Mouse (Mus musculus) liver, postnatal 0 days (tissue): Measurements from ENCODE around the gene Ptprg. TPM values are rescaled to one million over a fixed set of nuclear protein-coding genes. Genes with fewer than 3 reads are reported as not detected.

Experiments used
- ATAC-seq: fragments of 200-750 bp; cut with Nextera tagmentation; 2 replicates; pipeline ENCODE4 v1.8.0; 2017; ENCODE audit warnings: mild to moderate bottlenecking, moderate library complexity
- DNase-seq: peaks from one replicate; pipeline ENCODE4 v3.0.0-alpha.2; 2016
- H3K27ac ChIP-seq: fragments of 300-500 bp; sonication (generic); 2 replicates; pipeline ENCODE4 v1.5.1; 2014; ENCODE audit warnings: antibody characterized with exemption, moderate library complexity, mild to moderate bottlenecking, low read depth
- H3K27me3 ChIP-seq: fragments of 300-500 bp; sonication (generic); 2 replicates; pipeline ENCODE4 v1.6.1; 2014; ENCODE audit warnings: low read length, control low read depth, mixed read lengths; ENCODE audit not compliant: insufficient read depth
- H3K36me3 ChIP-seq: fragments of 300-500 bp; sonication (generic); replicated peaks from 2 replicates; pipeline ENCODE4 v1.6.1; 2014; ENCODE audit warnings: mild to moderate bottlenecking, control low read depth, low read length, moderate library complexity, mixed read lengths; ENCODE audit not compliant: insufficient read depth
- H3K4me1 ChIP-seq: fragments of 300-500 bp; sonication (generic); 2 replicates; pipeline ENCODE4 v1.6.1; 2014; ENCODE audit warnings: antibody characterized with exemption, mild to moderate bottlenecking, control low read depth; ENCODE audit not compliant: insufficient read depth
- H3K4me2 ChIP-seq: fragments of 300-500 bp; sonication (generic); 2 replicates; pipeline ENCODE4 v1.6.1; 2014; ENCODE audit warnings: low read depth, mild to moderate bottlenecking, low read length, moderate library complexity, mixed read lengths
- H3K4me3 ChIP-seq: fragments of 300-500 bp; sonication (generic); 2 replicates; pipeline ENCODE4 v1.5.1; 2014; ENCODE audit warnings: low read depth, low read length
- H3K9ac ChIP-seq: fragments of 300-500 bp; sonication (generic); replicated peaks from 2 replicates; pipeline ENCODE4 v1.6.1; 2014; ENCODE audit warnings: mild to moderate bottlenecking, moderate library complexity
- H3K9me3 ChIP-seq: fragments of 300-500 bp; sonication (generic); 2 replicates; pipeline ENCODE4 v1.6.1; 2016; ENCODE audit warnings: mild to moderate bottlenecking, control low read depth, low read length, mixed read lengths
- CTCF ChIP-seq: sonication (generic); IDR thresholded peaks from 2 replicates; pipeline ENCODE4 v1.5.1; 2016; ENCODE audit warnings: antibody characterized with exemption, low read depth
- EP300 ChIP-seq: IDR thresholded peaks from 2 replicates; pipeline ENCODE4 v1.6.1; 2016; ENCODE audit warnings: antibody characterized with exemption, low read depth, mild to moderate bottlenecking
- WGBS: fragments of 180-500 bp; shearing (Covaris S2); extraction: QIAGEN DNeasy Blood & Tissue Kit; methylation state at CpG from one replicate; pipeline ENCODE4 v1.1.7; 2014; ENCODE audit not compliant: insufficient replicate concordance; 5-methylcytosine and 5-hydroxymethylcytosine counted together
- polyA plus RNA-seq: library from polyadenylated mRNA; unstranded; fragments of >200 nt; fragmentation: Nextera tagmentation; extraction: Ambion mirVana; gene quantifications from 2 replicates; pipeline ENCODE4 v1.2.1, GENCODE M21; 2015

Gene Ptprg
- polyA plus RNA-seq, 1 experiment from 2014 or later, result 2.7 TPM

DNA sequence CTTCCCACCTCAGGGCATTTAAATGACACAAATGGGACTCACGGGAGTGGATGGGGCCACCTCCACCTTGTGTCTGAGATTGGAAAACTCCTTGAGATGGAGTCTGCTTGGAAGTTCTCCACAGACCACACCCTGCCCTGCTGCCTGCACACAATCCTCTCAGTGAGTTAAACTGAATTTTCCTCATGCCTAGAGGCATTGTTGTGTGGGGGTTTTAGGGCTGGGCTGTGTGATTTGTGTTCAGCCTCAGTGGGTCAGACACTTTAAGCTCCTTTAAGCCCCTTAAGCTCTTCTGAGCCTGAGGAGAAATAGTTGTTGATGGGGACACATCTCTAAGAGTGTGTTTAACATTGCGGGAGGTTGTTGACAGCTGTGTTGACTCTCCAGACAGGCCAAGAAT, 375.2 kb downstream of the Ptprg start:
- TF ChIP-seq EP300 (no peak), CTCF (no peak)
- no peak overlapping the region for H3K9ac ChIP-seq
- H3K36me3 ChIP-seq, result no peaks in the 10 kb centered on the region
- H3K4me1 ChIP-seq, result no peaks in the 10 kb centered on the region
- no peak overlapping the region for H3K4me2 ChIP-seq
- H3K9me3 ChIP-seq, result no peaks in the 10 kb centered on the region
- no peak for ATAC-seq
- H3K4me3 ChIP-seq, result no peak overlapping the region
- no peaks in the 10 kb centered on the region for H3K27me3 ChIP-seq
- no peak overlapping the region for H3K27ac ChIP-seq
- 77% methylated on average over 2 of the region's 2 CpGs for WGBS
- DNase-seq, result no peak

- Histone ChIP-seq H3K4me1 (no peaks in the 10 kb centered on the region), H3K27me3 (no peaks in the 10 kb centered on the region), H3K9ac (no peak overlapping the region), H3K4me3 (no peak overlapping the region), H3K4me2 (no peak overlapping the region), H3K27ac (no peak overlapping the region), H3K36me3 (no peaks in the 10 kb centered on the region), H3K9me3 (no peaks in the 10 kb centered on the region)
- TF ChIP-seq EP300, result no peak
- TF ChIP-seq CTCF, result no peak
- no peak for DNase-seq
- no peak for ATAC-seq
- WGBS, result 59% methylated on average over 3 of the region's 3 CpGs
These were observed 379.2 kb downstream of the Ptprg start for GRCm38 (mm10) chr14:11932517-11932916.

- TF ChIP-seq EP300, result no peak
- no peak for TF ChIP-seq CTCF
- 83% methylated on average over 2 of the region's 2 CpGs for WGBS
- H3K4me2 ChIP-seq, result no peak overlapping the region
- H3K27ac ChIP-seq, result no peak overlapping the region
- no peak for ATAC-seq
- H3K36me3 ChIP-seq, result no peaks in the 10 kb centered on the region
- H3K9ac ChIP-seq, result no peak overlapping the region
- no peak for DNase-seq
- H3K27me3 ChIP-seq, result no peaks in the 10 kb centered on the region
- H3K4me3 ChIP-seq, result no peak overlapping the region
- H3K4me1 ChIP-seq, result no peaks in the 10 kb centered on the region
- H3K9me3 ChIP-seq, result no peaks in the 10 kb centered on the region
These were observed 381.2 kb downstream of the Ptprg start for GRCm38 (mm10) chr14:11934556-11934955.

GRCm38 (mm10) chr14:11935281-11935680, 381.9 kb downstream of the Ptprg start:
- no peaks in the 10 kb centered on the region for H3K36me3 ChIP-seq
- no peaks in the 10 kb centered on the region for H3K27me3 ChIP-seq
- no peak for DNase-seq
- no peak overlapping the region for H3K9ac ChIP-seq
- H3K4me3 ChIP-seq, result no peak overlapping the region
- no peak overlapping the region for H3K4me2 ChIP-seq
- no peaks in the 10 kb centered on the region for H3K9me3 ChIP-seq
- no peak overlapping the region for H3K27ac ChIP-seq
- WGBS, result 41% methylated on average over 1 of the region's 1 CpGs
- ATAC-seq, result no peak
- TF ChIP-seq EP300, result no peak
- TF ChIP-seq CTCF, result no peak
- no peaks in the 10 kb centered on the region for H3K4me1 ChIP-seq

DNA sequence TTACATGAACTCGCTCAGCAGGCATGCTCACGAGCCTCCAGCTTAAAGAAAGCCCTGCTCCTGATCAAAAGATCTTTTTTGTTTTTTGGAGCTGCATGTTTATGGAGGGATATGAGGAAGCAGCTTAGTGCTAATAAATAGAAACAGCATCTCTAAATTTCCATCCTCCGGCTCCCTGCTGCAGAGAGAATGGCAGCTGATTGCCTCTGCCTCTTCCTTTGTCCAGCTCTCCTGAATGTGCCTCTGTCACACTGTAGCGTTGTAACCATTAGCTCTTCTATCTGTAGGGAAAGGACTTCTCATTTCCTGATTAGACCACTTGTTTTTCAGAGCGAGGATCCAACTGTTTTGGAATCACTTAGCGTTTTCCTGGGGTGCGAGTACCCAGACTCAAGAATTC, 382.4 kb downstream of the Ptprg start:
- Histone ChIP-seq H3K4me3 (no peak overlapping the region), H3K4me1 (no peaks in the 10 kb centered on the region), H3K9me3 (no peaks in the 10 kb centered on the region), H3K27me3 (no peaks in the 10 kb centered on the region), H3K27ac (no peak overlapping the region), H3K9ac (no peak overlapping the region), H3K36me3 (no peaks in the 10 kb centered on the region), H3K4me2 (no peak overlapping the region)
- TF ChIP-seq CTCF, result no peak
- TF ChIP-seq EP300, result no peak
- WGBS, result 78% methylated on average over 7 of the region's 7 CpGs
- no peak for DNase-seq
- ATAC-seq, result no peak

DNA sequence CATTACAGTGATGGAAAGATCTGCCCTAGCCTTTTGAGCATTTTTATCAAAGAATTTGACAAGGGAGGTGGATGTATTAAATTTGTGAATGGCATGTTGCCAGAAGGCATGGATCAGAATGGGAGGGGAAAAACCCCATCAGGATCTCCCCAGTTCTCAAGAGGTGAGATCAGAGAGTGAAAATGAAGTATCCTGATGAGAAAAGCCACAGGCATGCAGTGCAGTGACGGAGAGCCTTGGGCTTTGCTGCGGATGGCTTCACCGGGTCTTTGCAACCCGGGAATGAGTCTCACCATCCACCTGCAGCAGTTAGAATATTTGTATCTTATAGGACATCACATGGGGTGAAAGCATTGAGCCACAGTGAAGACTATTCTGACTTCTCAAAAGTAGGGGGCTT, 385.6 kb downstream of the Ptprg start:
- WGBS, result 81% methylated on average over 4 of the region's 4 CpGs
- H3K4me2 ChIP-seq, result no peak overlapping the region
- DNase-seq (no peak), ATAC-seq (no peak)
- no peak for TF ChIP-seq EP300
- TF ChIP-seq CTCF, result no peak
- H3K9me3 ChIP-seq, result no peaks in the 10 kb centered on the region
- no peak overlapping the region for H3K9ac ChIP-seq
- H3K36me3 ChIP-seq, result no peaks in the 10 kb centered on the region
- H3K27ac ChIP-seq, result no peak overlapping the region
- no peak overlapping the region for H3K4me3 ChIP-seq
- H3K4me1 ChIP-seq, result no peaks in the 10 kb centered on the region
- no peaks in the 10 kb centered on the region for H3K27me3 ChIP-seq

DNA sequence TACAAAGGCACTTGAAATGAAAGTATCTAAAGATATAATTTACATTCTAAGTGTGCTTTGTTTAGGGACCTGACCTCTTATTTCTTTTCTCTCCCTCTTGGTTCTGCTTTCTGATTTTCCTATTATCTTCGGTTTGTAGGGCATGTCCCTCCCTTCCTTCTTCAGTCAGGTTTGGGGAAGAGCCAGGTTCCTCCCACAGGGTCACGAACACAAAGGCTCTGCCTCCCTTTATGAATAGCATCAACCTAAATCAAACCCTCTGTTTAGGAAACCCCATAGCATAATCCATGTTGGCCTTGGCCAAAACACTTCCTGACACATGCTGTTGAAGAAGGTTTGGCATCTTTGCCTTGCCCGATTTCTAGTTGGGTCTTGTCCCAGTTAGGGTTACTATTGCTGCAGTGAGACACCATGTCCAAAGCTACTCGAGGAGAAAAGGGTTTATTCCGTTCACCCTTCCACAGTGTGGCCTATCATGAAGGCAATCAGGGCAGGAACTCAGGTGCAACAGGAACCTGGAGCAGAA, 388.7 kb downstream of the Ptprg start:
- no peaks in the 10 kb centered on the region for H3K36me3 ChIP-seq
- H3K9ac ChIP-seq, result no peak overlapping the region
- ATAC-seq (no peak), DNase-seq (no peak)
- TF ChIP-seq CTCF (no peak), EP300 (no peak)
- H3K4me3 ChIP-seq, result no peak overlapping the region
- no peak overlapping the region for H3K27ac ChIP-seq
- H3K9me3 ChIP-seq, result no peaks in the 10 kb centered on the region
- no peak overlapping the region for H3K4me2 ChIP-seq
- no peaks in the 10 kb centered on the region for H3K4me1 ChIP-seq
- WGBS, result 66% methylated on average over 5 of the region's 5 CpGs
- H3K27me3 ChIP-seq, result no peaks in the 10 kb centered on the region
